Mouse (Mus musculus) cerebellum, postnatal 10 days (tissue): ENCODE measurements at regions not wholly inside any gene's neighbourhood (a gene's known extent, or its start where the extent isn't known, plus 50 kb on each side); places are given as distances from the start of the nearest gene placed in this dataset.
"Not testable (repeated sequence)": the region's sequence is repeated elsewhere in the genome, so short reads cannot be mapped to it uniquely, and the experiment has no call there.

ENCODE experiments used
- DNase-seq, 2 experiments: peaks; one replicate each; pipeline ENCODE4 v3.0.0; 2021; ENCODE audit warnings: mixed read lengths in 2 of 2

DNA sequence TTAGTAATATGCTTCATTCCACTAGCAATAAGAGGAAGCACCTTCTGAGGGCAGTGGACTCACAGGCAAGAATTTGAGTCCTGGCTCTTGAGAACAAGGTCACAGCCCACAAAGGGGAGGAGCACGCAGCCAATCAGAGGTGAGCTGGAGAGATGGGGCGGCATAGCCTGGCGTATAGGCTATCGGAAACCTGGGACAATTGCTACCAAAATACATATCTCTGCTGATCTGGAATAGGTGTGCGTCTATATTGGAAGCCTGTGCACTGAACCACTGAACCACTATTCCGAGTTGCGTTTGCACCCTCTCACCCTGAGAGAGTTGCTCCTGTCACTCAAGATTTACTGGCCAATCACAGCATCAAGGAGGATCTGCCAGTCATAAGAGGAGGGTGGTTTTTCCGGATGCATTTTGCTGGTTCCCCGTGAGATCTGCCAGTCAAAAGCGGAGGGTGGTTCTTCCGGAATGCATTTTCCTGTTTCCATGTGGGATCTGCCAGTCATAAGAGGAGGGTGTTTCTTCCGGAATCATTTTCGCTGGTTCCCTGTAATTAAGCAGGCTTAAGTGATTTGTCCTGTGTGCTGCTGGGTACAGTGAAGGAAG, 80.1 kb upstream of the Riok2 start:
- DNase-seq, result peak; percentile 87

GRCm38 (mm10) chr17:17295037-17295436, 79.1 kb upstream of the Riok2 start:
- not testable (repeated sequence) for DNase-seq

DNA sequence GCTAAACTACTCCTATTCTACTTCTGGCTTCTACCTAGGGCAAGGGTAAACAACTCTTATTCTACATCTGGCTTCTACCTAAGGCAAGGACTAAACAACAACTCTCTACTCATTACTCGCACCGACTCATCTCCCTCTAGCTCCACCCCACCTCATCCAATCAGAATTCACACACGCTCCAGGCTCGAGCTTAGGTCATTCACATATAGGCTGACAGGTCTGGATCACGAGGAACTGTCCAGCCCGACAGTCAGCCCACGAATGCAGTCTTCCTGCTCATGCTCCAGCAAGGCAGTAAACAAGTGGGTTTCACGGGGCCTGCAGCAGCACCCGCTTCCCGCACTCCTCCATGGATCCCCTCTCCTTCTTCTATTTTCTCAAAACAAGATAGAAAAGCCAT, 70.6 kb upstream of the Riok2 start:
- not testable (repeated sequence) for DNase-seq
